Mouse (Mus musculus): ENCODE data around the gene Eif2d.

Gene Eif2d

GRCm38 (mm10) chr1:131213361-131213760 lies 60.4 kb downstream of the Eif2d start:
- DNase-seq (ENCODE audit: low read depth, low spot score): no peak

- no peak for DNase-seq (ENCODE audit: low read depth, low spot score)
Observed at GRCm38 (mm10) chr1:131218933-131219332, 66.0 kb downstream of the Eif2d start.

GRCm38 (mm10) chr1:131221822-131222590 lies 69.0 kb downstream of the Eif2d start:
- no peak for DNase-seq (ENCODE audit: low read depth, low spot score)

GRCm38 (mm10) chr1:131223345-131223744 lies 70.4 kb downstream of the Eif2d start:
- DNase-seq (ENCODE audit: low read depth, low spot score): no peak

- DNase-seq (ENCODE audit: low read depth, low spot score): no peak
Observed at GRCm38 (mm10) chr1:131224848-131225471, 72.0 kb downstream of the Eif2d start.

GRCm38 (mm10) chr1:131228225-131228624 lies 75.2 kb downstream of the Eif2d start:
- peak; percentile 34 for DNase-seq (ENCODE audit: low read depth, low spot score)

- no peak for DNase-seq (ENCODE audit: low read depth, low spot score)
Observed at GRCm38 (mm10) chr1:131228659-131229058, 75.7 kb downstream of the Eif2d start.

- no peak for DNase-seq (ENCODE audit: low read depth, low spot score)
Observed at GRCm38 (mm10) chr1:131233527-131233926, 80.5 kb downstream of the Eif2d start.

- DNase-seq (ENCODE audit: low read depth, low spot score): no peak
Observed at GRCm38 (mm10) chr1:131236077-131236476, 83.1 kb downstream of the Eif2d start.
